Mouse (Mus musculus): ENCODE data around the gene Atp2a1. TPM values are rescaled to one million over a fixed set of nuclear protein-coding genes. Genes with fewer than 3 reads are reported as not detected.

Gene Atp2a1
- total and polyA plus RNA-seq, 3 experiments, result 0.04 to 0.47 TPM; not detected in 1

- Histone ChIP-seq H3K27me3 (ENCODE audit: control insufficient read depth in 1 of 2, insufficient read depth in 2 of 2, low read length in 2 of 2) (no peaks in the 10 kb centered on the region), H3K4me1 (ENCODE audit: control insufficient read depth in 1 of 2, insufficient read depth in 2 of 2, low read length in 2 of 2) (peaks cover 15 to 30% of the 10 kb centered on the region in 2 experiments), H3K9me3 (replicated peaks; ENCODE audit: insufficient read depth, low read length) (no peaks in the 10 kb centered on the region), H3K27ac (ENCODE audit: control insufficient read depth, low read depth, low read length) (peak within 1 kb of the TSS; percentile 98), H3K79me2 (ENCODE audit: control insufficient read depth, insufficient read depth, low read length, poor library complexity) (peaks cover 19% of the 10 kb centered on the region), H3K36me3 (ENCODE audit: control insufficient read depth in 1 of 2, insufficient read depth in 2 of 2, low read length in 2 of 2) (peaks cover 0 to 22% of the 10 kb centered on the region in 2 experiments; a peak in 2 of 4 replicates), H3K9ac (ENCODE audit: control insufficient read depth, low read depth, low read length, poor library complexity, severe bottlenecking) (peak within 1 kb of the TSS; percentile 93), H3K4me3 (ENCODE audit: control insufficient read depth in 1 of 2, insufficient read depth in 1 of 2, low read depth in 2 of 2, low read length in 2 of 2) (peak within 1 kb of the TSS; percentile 89 to 90)
- DNase-seq (ENCODE audit: low read depth, low spot score), result peak; percentile 97
- peak; percentile 87 for TF ChIP-seq ELF1 (IDR thresholded peaks at IDR 0.05; ENCODE audit: low read depth, low read length)
- TF ChIP-seq POLR2AphosphoS2 (IDR thresholded peaks at IDR 0.05; ENCODE audit: low read length), result peak; percentile 46; the same call in 1 of the 2 replicates
- TF ChIP-seq SMC3 (IDR thresholded peaks at IDR 0.05; ENCODE audit: low read depth, low read length), result no peak
- peak; percentile 67 for TF ChIP-seq TBP (IDR thresholded peaks at IDR 0.05; ENCODE audit: low read depth, low read length)
- peak; percentile 59; the same call in 1 of the 2 replicates for TF ChIP-seq KAT2A (conservative IDR thresholded peaks at IDR 0.05; ENCODE audit: low read depth, low read length)
- TF ChIP-seq MYC (IDR thresholded peaks at IDR 0.05; ENCODE audit: low read depth, low read length), result peak; percentile 32; the same call in 1 of the 2 replicates
- peak; percentile 89 for TF ChIP-seq HCFC1 (IDR thresholded peaks at IDR 0.05; ENCODE audit: low read depth, low read length)
- TF ChIP-seq USF1 (IDR thresholded peaks at IDR 0.05; ENCODE audit: low read depth, low read length), result peak; percentile 29; the same call in 1 of the 2 replicates
- no peak for TF ChIP-seq RAD21 (IDR thresholded peaks at IDR 0.05; ENCODE audit: low read depth, low read length)
- no peak for TF ChIP-seq ZKSCAN1 (IDR thresholded peaks at IDR 0.05; ENCODE audit: low read depth, low read length)
- peak; percentile 7 to 66 (median 58); a peak in 4 of 6 replicates for TF ChIP-seq CTCF (IDR thresholded peaks at IDR 0.05 in 2 of 3, conservative IDR thresholded peaks at IDR 0.05 in 1 of 3; ENCODE audit: control insufficient read depth in 1 of 3, insufficient read depth in 1 of 3, low read depth in 2 of 3, low read length in 3 of 3, poor library complexity in 1 of 3, severe bottlenecking in 1 of 3)
- TF ChIP-seq MAFK (IDR thresholded peaks at IDR 0.05; ENCODE audit: borderline replicate concordance, low read depth, low read length), result no peak
- TF ChIP-seq POLR2AphosphoS5 (IDR thresholded peaks at IDR 0.05; ENCODE audit: borderline replicate concordance, low read depth, low read length), result no peak
- no peak for TF ChIP-seq CHD2 (IDR thresholded peaks at IDR 0.05; ENCODE audit: low read length)
- peak; percentile 61; the same call in 1 of the 2 replicates for TF ChIP-seq MAZ (IDR thresholded peaks at IDR 0.05; ENCODE audit: low read depth, low read length)
- no peak for TF ChIP-seq USF2 (IDR thresholded peaks at IDR 0.05; ENCODE audit: borderline replicate concordance in 1 of 2, insufficient read depth in 1 of 2, low read depth in 1 of 2, low read length in 2 of 2)
- 0 out of 2 replicates have a peak, but pooled peaks have one; percentile 33 for TF ChIP-seq MEF2A (IDR thresholded peaks at IDR 0.05; ENCODE audit: extremely low read depth, insufficient replicate concordance, low read depth, low read length, poor library complexity, severe bottlenecking)
- TF ChIP-seq GATA1 (IDR thresholded peaks at IDR 0.05; ENCODE audit: low read depth, low read length), result no peak
- TF ChIP-seq MYB (IDR thresholded peaks at IDR 0.05; ENCODE audit: low read depth, low read length), result no peak
- TF ChIP-seq ETS1 (IDR thresholded peaks at IDR 0.05; ENCODE audit: low read depth, low read length), result no peak
- TF ChIP-seq E2F4 (IDR thresholded peaks at IDR 0.05; ENCODE audit: borderline replicate concordance, low read depth, low read length), result no peak
- TF ChIP-seq NRF1 (IDR thresholded peaks at IDR 0.05; ENCODE audit: insufficient read depth, low read depth, low read length, poor library complexity, severe bottlenecking), result peak; percentile 87
- no peak for TF ChIP-seq ZNF384 (IDR thresholded peaks at IDR 0.05; ENCODE audit: low read depth, low read length)
- no peak for TF ChIP-seq BHLHE40 (IDR thresholded peaks at IDR 0.05; ENCODE audit: borderline replicate concordance, low read depth, low read length)
- TF ChIP-seq SIN3A (IDR thresholded peaks at IDR 0.05; ENCODE audit: low read length), result peak; percentile 84
- no peak for TF ChIP-seq UBTF (IDR thresholded peaks at IDR 0.05; ENCODE audit: borderline replicate concordance, insufficient read depth, low read depth, low read length)
- peak; percentile 88 for TF ChIP-seq NELFE (IDR thresholded peaks at IDR 0.05; ENCODE audit: low read depth, low read length)
- TF ChIP-seq RCOR1 (IDR thresholded peaks at IDR 0.05; ENCODE audit: low read depth, low read length), result no peak
- no peak for TF ChIP-seq CHD1 (IDR thresholded peaks at IDR 0.05; ENCODE audit: low read depth, low read length)
- TF ChIP-seq ZC3H11A (IDR thresholded peaks at IDR 0.05; ENCODE audit: low read depth, low read length), result no peak
- TF ChIP-seq MAX (IDR thresholded peaks at IDR 0.05; ENCODE audit: low read length), result peak; percentile 15; the same call in 1 of the 2 replicates
- no peak; the same call in 1 of the 2 replicates for TF ChIP-seq TCF12 (IDR thresholded peaks at IDR 0.05; ENCODE audit: low read depth, low read length)
- TF ChIP-seq MXI1 (IDR thresholded peaks at IDR 0.05; ENCODE audit: low read depth, low read length), result peak; percentile 67
- TF ChIP-seq GABPA (IDR thresholded peaks at IDR 0.05; ENCODE audit: low read depth, low read length), result 0 out of 2 replicates have a peak, but pooled peaks have one; percentile 46
- TF ChIP-seq ZMIZ1 (IDR thresholded peaks at IDR 0.05; ENCODE audit: low read depth, low read length), result peak; percentile 54; the same call in 1 of the 2 replicates
- no peak for TF ChIP-seq TAL1 (IDR thresholded peaks at IDR 0.05; ENCODE audit: low read length)
Observed at GRCm38 (mm10) chr7:126474993-126475581, 12.2 kb upstream of the Atp2a1 start, which contains the start of gene Sh2b1. Gene Sh2b1, minus strand, starts transcription at chr7:126475424.
